Mouse (Mus musculus): ENCODE measurements around the gene Tmem183a.
A peak's percentile ranks its signal among the peaks of the same experiment; 100 is the strongest.

Tmem183a gene

DNA sequence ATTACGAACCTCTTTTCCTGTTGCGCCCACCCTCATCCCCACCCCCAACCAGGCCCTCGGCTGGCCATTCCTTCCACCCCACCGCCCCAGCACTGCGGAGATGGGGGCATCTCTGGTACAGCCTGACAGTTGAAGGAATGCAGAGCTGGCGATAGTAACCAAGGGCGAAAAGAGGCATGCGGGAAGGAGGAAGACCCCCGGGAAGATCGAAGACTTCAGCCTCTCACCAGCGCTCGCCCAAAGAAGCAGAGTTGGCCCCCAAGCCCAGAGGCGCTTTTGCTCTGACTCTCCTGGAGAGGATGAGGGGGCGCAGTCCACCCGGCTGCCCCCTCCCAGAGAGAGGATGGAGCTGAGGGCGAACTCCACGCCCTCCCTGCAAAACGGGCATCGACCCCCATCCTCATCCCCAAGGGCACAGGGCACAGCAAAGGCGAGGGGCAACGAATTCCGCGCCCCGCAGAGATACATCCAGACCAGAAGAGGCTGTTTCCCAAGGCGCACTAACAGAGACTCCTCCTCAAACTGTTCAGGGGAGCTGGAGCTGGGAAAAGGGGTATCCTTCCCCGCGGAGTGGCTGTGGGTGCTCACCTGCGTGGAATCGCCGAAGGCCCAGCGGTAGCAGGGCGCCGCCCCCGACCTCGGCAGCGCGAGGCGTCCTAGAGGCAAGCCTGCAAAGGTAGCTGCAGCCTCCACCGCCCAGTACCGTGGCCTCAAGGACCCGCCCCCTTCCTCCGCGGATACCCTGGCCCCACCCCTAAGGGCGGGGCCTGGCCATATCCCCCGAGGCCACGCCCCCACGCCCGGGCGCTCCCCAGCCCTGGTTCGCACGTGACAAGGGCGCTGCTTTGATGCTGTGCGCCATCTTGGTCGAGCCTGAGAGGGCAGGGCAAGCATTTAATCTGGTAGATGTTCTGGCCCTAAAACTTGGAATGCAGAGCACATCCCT lies 17.5 kb downstream of the Tmem183a start:
- DNase-seq, result peak; percentile 98

DNA sequence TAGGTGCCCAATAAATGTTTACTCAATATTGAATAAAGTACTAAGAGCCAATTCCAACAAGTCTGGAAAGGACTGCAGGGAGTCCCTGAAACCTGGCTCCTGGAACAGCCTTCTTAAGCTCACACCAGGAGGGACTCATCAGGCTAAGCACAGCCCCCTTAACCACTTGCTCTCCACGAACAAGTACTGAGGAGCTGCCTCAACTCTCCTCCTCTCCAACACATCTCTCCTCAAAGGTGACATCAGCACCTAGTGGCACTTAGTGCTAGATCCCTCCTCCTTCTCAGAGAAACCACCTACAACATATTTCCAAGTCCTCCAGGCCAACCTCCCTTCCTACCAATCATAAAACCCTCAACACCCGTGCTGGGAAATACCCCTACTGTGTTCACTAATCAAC lies 18.2 kb downstream of the Tmem183a start:
- DNase-seq, result no peak

GRCm38 (mm10) chr1:134342781-134343310 lies 18.9 kb downstream of the Tmem183a start:
- no peak for DNase-seq

DNA sequence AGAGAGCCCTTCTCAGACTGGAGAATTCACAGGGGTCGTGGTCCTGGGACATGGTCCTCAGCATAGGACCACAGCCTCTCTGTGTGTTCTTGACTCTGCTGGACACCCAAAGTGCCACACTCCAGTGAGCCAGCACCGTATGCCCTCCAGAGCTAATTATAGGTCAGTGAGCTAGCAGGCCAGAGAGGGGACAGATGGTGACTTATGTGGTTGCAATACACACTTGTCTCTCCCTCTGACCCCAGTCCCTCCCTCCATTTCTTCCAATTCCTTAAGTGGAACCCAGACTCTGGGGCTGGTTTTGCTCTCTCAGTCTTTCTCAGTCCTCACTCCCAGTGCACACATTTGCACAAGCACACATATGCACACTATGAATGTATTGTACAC lies 19.5 kb downstream of the Tmem183a start:
- DNase-seq, result no peak

DNA sequence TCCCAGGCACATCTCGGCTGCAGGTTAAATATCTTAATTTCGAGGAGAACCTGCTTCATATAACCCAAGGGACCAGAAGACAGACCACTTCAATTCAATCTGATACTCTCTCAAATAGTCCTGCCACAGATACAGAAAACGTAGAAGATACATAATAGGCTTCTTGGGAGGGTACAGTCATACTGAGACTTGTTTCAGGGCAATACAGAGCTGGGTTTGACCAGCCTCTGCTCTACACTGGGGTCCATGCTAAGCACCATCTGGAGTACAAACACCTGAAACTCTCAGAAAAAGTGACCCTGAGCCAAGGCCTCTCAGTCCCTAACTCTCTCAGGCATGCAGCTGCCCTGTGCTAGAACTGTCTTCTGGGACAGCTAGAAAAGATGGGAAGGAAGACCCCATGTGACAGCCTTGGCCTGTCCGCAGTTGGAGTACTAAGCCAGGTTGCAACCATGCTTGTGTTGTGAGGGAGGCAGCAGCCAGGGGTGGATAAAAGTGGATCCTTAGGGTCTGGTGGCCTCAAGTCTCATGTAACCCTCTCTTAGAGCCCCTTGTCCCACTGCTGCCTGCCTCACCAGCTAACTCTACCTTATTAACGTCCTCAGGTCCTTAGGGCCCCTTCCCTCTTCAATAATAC lies 20.0 kb downstream of the Tmem183a start:
- no peak for DNase-seq

GRCm38 (mm10) chr1:134339757-134340619 lies 21.8 kb downstream of the Tmem183a start:
- DNase-seq, result no peak

GRCm38 (mm10) chr1:134339162-134339561 lies 22.6 kb downstream of the Tmem183a start:
- DNase-seq, result no peak

GRCm38 (mm10) chr1:134336958-134337710 lies 24.6 kb downstream of the Tmem183a start:
- no peak for DNase-seq

GRCm38 (mm10) chr1:134335924-134336810 lies 25.6 kb downstream of the Tmem183a start:
- no peak for DNase-seq

GRCm38 (mm10) chr1:134335211-134335923 lies 26.4 kb downstream of the Tmem183a start:
- DNase-seq, result no peak

DNA sequence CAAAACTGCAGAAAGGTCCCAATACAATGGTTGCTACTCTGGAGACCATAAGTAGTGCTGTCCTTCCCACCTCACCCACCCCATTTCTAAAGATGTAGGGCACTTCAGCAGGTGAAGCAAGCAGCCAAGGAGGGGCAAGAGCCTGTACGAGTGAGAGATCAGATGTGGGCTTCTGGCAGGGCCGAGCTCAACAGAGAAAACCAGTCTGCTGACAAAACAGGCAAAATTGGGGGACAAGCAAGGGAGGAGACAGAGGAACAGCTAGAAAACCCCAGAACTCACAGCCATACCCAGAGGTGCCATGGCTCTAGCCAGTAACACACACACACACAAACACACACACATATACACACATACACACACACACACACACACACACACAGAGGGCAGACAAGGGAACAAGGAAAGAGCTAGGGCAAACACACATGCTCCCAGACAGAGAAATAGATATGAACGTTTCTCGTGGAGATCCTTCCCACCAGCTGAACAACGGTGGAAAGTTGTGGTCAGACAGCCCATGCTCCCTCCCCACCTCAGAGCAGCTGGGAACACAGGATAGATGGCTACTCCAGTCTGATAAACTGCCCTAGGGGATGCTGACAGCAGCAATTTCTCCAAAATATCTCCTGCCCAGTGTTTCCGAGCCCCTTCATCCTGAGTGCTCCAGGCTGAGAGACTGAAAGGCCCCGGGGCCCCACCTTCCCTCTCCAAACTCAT lies 27.5 kb downstream of the Tmem183a start:
- DNase-seq, result no peak

DNA sequence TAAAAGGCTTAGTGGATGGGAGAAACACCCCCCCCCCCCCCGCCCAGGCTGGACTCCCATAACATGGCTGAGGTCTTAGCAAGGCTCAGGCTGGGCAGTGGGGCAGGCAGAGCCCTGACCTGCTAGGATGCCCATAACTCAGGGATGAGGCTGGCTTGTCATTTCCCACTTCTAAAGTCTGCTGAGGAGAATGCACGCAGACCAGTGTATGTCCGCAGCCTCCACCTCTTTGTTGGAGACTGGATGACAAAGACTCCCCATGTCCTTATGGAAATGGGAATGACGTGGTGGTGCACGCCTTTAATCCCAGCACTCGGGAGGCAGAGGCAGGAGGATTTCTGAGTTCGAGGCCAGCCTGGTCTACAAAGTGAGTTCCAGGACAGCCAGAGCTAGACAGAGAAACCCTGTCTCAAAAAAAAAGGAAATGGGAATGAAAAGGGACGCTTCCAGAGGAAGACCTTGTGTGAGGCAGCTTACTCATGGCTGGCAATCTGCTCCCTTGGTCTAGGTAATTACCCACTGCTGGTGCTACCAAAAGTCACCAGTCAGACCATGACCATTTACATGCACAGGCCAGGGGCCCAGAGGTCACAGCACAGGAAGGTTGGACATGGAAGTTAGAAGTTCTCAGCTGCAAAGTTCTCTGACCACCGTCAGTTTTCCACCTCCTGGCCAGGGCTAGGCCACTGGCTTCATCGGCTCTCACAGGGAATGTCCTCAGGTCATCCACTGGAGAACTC lies 28.2 kb downstream of the Tmem183a start:
- DNase-seq, result no peak

- DNase-seq, result no peak
Measured at GRCm38 (mm10) chr1:134332770-134333271, 29.0 kb downstream of the Tmem183a start, which contains the start of gene Ppfia4. TSS of gene Ppfia4 (minus strand) at chr1:134332928.

- DNase-seq, result peak; percentile 87
Measured at GRCm38 (mm10) chr1:134331879-134332635, 29.7 kb downstream of the Tmem183a start.

GRCm38 (mm10) chr1:134326841-134327346 lies 34.9 kb downstream of the Tmem183a start:
- no peak for DNase-seq

DNA sequence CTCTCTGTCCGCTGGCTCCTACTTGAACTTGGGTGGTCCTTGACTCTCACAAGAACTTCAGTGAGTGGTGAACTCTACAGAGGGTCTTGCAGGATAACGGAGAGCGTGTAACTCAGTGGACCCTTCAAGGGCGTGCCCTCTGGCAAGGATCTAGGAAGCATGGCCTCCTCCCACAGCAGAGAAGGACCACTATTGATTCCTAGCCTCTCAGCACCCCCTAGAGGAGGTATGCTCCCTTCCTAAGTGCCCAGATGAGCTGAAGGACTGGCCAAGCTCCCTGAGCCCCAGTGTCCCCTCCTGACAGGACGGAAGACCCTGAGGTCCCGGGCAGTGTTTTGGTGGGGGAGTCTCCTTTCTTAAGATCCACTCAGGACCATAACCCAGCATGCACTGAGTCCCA lies 39.2 kb downstream of the Tmem183a start:
- DNase-seq, result peak; percentile 22

GRCm38 (mm10) chr1:134320691-134321301 lies 41.0 kb downstream of the Tmem183a start:
- DNase-seq, result peak; percentile 42

Measured in embryo, embryonic 11 days (tissue).